ENCODE assay signal across 18 mouse cellular contexts in genomic region chr11:11725252-11725875, GRCm38 (mm10). TPM values are rescaled to one million over a fixed set of nuclear protein-coding genes. Genes with fewer than 3 reads are reported as not detected.
DNase-seq lines count a peak whose midpoint lies in the region; ATAC-seq and TF ChIP-seq lines count a peak whose summit lies in the region.
"Had no signal": no experiment of that assay in that cellular context is flagged by ENCODE, and none has a peak within 500 bp of the region (broad histone marks: within the 10 kb centered on the region; RNA-seq: fewer than 3 reads in every experiment).

No protein-coding gene starts in this region.

- H3K4me3 ChIP-seq in heart, embryonic 16.5 days (ENCODE audit: low read length): no peak overlapping the region
- no peak overlapping the region for H3K4me3 ChIP-seq in small intestine, adult 2 months (ENCODE audit: low read depth, low read length)
- H3K4me3 ChIP-seq: heart, embryonic 15.5 days; hindbrain, embryonic 12.5 days; kidney, embryonic 15.5 days; left cerebral cortex, adult 2 months; megakaryocyte, embryonic 14.5 days; midbrain, embryonic 15.5 days had no signal

- no peaks in the 10 kb centered on the region for H3K4me1 ChIP-seq in heart, embryonic 16.5 days (ENCODE audit: control insufficient read depth, insufficient read depth, low read length)
- peaks cover 2% of the 10 kb centered on the region; the same call in 1 of the 2 replicates for H3K4me1 ChIP-seq in small intestine, adult 2 months (ENCODE audit: control insufficient read depth, insufficient read depth, insufficient read length, low read length)
- H3K4me1 ChIP-seq: heart, embryonic 15.5 days; hindbrain, embryonic 12.5 days; kidney, embryonic 15.5 days; midbrain, embryonic 15.5 days had no signal

- H3K4me2 ChIP-seq in heart, embryonic 16.5 days (ENCODE audit: low read depth, low read length): no peak overlapping the region
- H3K4me2 ChIP-seq: heart, embryonic 15.5 days; hindbrain, embryonic 12.5 days; kidney, embryonic 15.5 days; midbrain, embryonic 15.5 days had no signal

- 74% methylated on average over 11 of the region's 11 CpGs for WGBS in heart, embryonic 16.5 days
- 78% methylated on average over 11 of the region's 11 CpGs for WGBS in small intestine, adult 2 months

- no peak for DNase-seq in heart, postnatal 4 days
- DNase-seq in induced T-regulatory cell, adult 2 months (ENCODE audit: low read depth): peak; percentile 76
- DNase-seq in thymus, postnatal 4 days: peak; percentile 73
- no peak for DNase-seq in left cerebral cortex, adult 8-10 months (ENCODE audit: low spot score in 2 of 2)
- no peak for DNase-seq in neural tube, embryonic 10.5 days (ENCODE audit: extremely low spot score, low spot score)
- DNase-seq in kidney, adult 8-10 months: no peak
- DNase-seq: cerebellum, postnatal 10 days; gastrocnemius, postnatal 10 days; heart, adult 18-20 months had no signal

- no peaks in the 10 kb centered on the region for H3K36me3 ChIP-seq in heart, embryonic 16.5 days (ENCODE audit: control insufficient read depth, insufficient read depth)
- H3K36me3 ChIP-seq in small intestine, adult 2 months (ENCODE audit: control insufficient read depth, insufficient read depth, low read length): no peaks in the 10 kb centered on the region
- H3K36me3 ChIP-seq: heart, embryonic 15.5 days; hindbrain, embryonic 12.5 days; kidney, embryonic 15.5 days; midbrain, embryonic 15.5 days had no signal

- H3K27ac ChIP-seq in heart, embryonic 16.5 days (ENCODE audit: low read length): peak overlapping the region; percentile 43; the same call in 1 of the 2 replicates
- H3K27ac ChIP-seq in small intestine, adult 2 months (ENCODE audit: insufficient read depth, low read depth, low read length): peak overlapping the region; percentile 37
- H3K27ac ChIP-seq: heart, embryonic 15.5 days; hindbrain, embryonic 12.5 days; kidney, embryonic 15.5 days; left cerebral cortex, adult 2 months; midbrain, embryonic 15.5 days had no signal

- TF ChIP-seq POLR2A in small intestine, adult 2 months (IDR thresholded peaks at IDR 0.05; ENCODE audit: low read depth, low read length): no peak

- 0 out of 2 replicates have a peak, but pooled peaks have one; percentile 30 for ATAC-seq in heart, embryonic 16.5 days (replicated peaks; ENCODE audit: extremely low read depth, insufficient read depth, low FRiP score)
- ATAC-seq: lung, postnatal 0 days; midbrain, embryonic 15.5 days had no signal

- H3K9ac ChIP-seq in heart, embryonic 16.5 days (ENCODE audit: low read length): no peak overlapping the region
- H3K9ac ChIP-seq: heart, embryonic 15.5 days; hindbrain, embryonic 12.5 days; kidney, embryonic 15.5 days; midbrain, embryonic 15.5 days had no signal

- H3K9me3 ChIP-seq in heart, embryonic 16.5 days (replicated peaks; ENCODE audit: control insufficient read depth, low read length): no peaks in the 10 kb centered on the region
- H3K9me3 ChIP-seq: heart, embryonic 15.5 days; hindbrain, embryonic 12.5 days; kidney, embryonic 15.5 days; megakaryocyte, embryonic 14.5 days; midbrain, embryonic 15.5 days had no signal

- H3K27me3 ChIP-seq in heart, embryonic 16.5 days (ENCODE audit: control insufficient read depth, insufficient read depth, low read length): no peaks in the 10 kb centered on the region
- no peaks in the 10 kb centered on the region for H3K27me3 ChIP-seq in small intestine, adult 2 months (ENCODE audit: control insufficient read depth, insufficient read depth, low read length)
- H3K27me3 ChIP-seq: heart, embryonic 15.5 days; hindbrain, embryonic 12.5 days; kidney, embryonic 15.5 days; megakaryocyte, embryonic 14.5 days; midbrain, embryonic 15.5 days had no signal

- TF ChIP-seq CTCF in small intestine, adult 2 months (IDR thresholded peaks at IDR 0.05; ENCODE audit: extremely low read depth, insufficient read length, insufficient replicate concordance, low read depth, low read length): no peak

RNA-seq across cellular contexts. Expression of gene Ikzf1, which starts 40.6 kb away (rescaled TPM):
- 3.9 and 15.1 TPM in 2 replicates for polyA plus RNA-seq in heart, embryonic 16.5 days (2015; fragmentation: Nextera tagmentation; extraction: Ambion mirVana)
- 1 to 10 TPM; 1.7 to 1.8 TPM for total RNA-seq in heart, postnatal 4 days (2021)
- polyA plus RNA-seq in small intestine, adult 2 months (2012; rRNA removed): 15.6 and 21.9 TPM in 2 replicates
- 1 to 10 TPM; 2.8 to 7.6 (median 6.1) TPM for total RNA-seq in left cerebral cortex, adult 8-10 months (2022)

Comparison
In these comparisons a context has a peak if more than half of its experiments do, and no peak if none do; other contexts are left out.
1. DNase-seq: peak in induced T-regulatory cell, adult 2 months (single experiment) and thymus, postnatal 4 days (single experiment); none in heart, postnatal 4 days (single experiment), left cerebral cortex, adult 8-10 months (0 of 2), neural tube, embryonic 10.5 days (single experiment) and kidney, adult 8-10 months (0 of 2).